Mouse (Mus musculus) midbrain, embryonic 15.5 days (tissue): ENCODE data around the gene Ackr4. TPM values are rescaled to one million over a fixed set of nuclear protein-coding genes. Genes with fewer than 3 reads are reported as not detected.

ENCODE experiments used
- ATAC-seq: fragments of 200-750 bp; cut with Nextera tagmentation; replicated peaks from 2 replicates; pipeline ENCODE4 v1.8.0; 2017; ENCODE audit warnings: moderate TSS enrichment
- H3K27ac ChIP-seq: fragments of 300-500 bp; sonication (generic); 2 replicates; pipeline ENCODE4 v1.5.1; 2015; ENCODE audit warnings: mild to moderate bottlenecking, inconsistent platforms
- H3K27me3 ChIP-seq: fragments of 300-500 bp; sonication (generic); replicated peaks from 2 replicates; pipeline ENCODE4 v1.6.1; 2015; ENCODE audit warnings: inconsistent platforms
- H3K36me3 ChIP-seq: fragments of 300-500 bp; sonication (generic); replicated peaks from 2 replicates; pipeline ENCODE4 v1.6.1; 2015; ENCODE audit warnings: inconsistent platforms
- H3K4me1 ChIP-seq: fragments of 300-500 bp; sonication (generic); 2 replicates; pipeline ENCODE4 v1.6.1; 2015; ENCODE audit warnings: inconsistent platforms
- H3K4me2 ChIP-seq: fragments of 300-500 bp; sonication (generic); 2 replicates; pipeline ENCODE4 v1.6.1; 2015; ENCODE audit warnings: inconsistent platforms, mild to moderate bottlenecking, moderate library complexity
- H3K4me3 ChIP-seq: fragments of 300-500 bp; sonication (generic); 2 replicates; pipeline ENCODE4 v1.5.1; 2015; ENCODE audit warnings: mild to moderate bottlenecking, inconsistent platforms
- H3K9ac ChIP-seq: fragments of 300-500 bp; sonication (generic); 2 replicates; pipeline ENCODE4 v1.6.1; 2015; ENCODE audit warnings: mild to moderate bottlenecking, inconsistent platforms
- H3K9me3 ChIP-seq: fragments of 300-500 bp; sonication (generic); 2 replicates; pipeline ENCODE4 v1.6.1; 2016; ENCODE audit warnings: inconsistent platforms
- WGBS: fragments of 180-500 bp; shearing (Covaris S2); methylation state at CpG from one replicate; pipeline ENCODE4 v1.1.7; 2015; ENCODE audit warnings: mixed read lengths; 5-methylcytosine and 5-hydroxymethylcytosine counted together
- polyA plus RNA-seq: library from polyadenylated mRNA; unstranded; fragments of >200 nt; fragmentation: Nextera tagmentation; extraction: Ambion mirVana; gene quantifications from 2 replicates; pipeline ENCODE4 v1.2.1, GENCODE M21; 2015

Gene Ackr4
- polyA plus RNA-seq, 1 experiment from 2014 or later: 0.80 TPM

GRCm38 (mm10) chr9:104102901-104103300, 23.8 kb downstream of the Ackr4 start:
- Histone ChIP-seq H3K4me2 (no peak overlapping the region), H3K36me3 (no peaks in the 10 kb centered on the region), H3K9ac (no peak overlapping the region), H3K4me3 (no peak overlapping the region), H3K27ac (no peak overlapping the region), H3K27me3 (no peaks in the 10 kb centered on the region), H3K9me3 (no peaks in the 10 kb centered on the region), H3K4me1 (no peaks in the 10 kb centered on the region)
- no peak for ATAC-seq
- 19% methylated on average over 2 of the region's 2 CpGs for whole genome bisulfite sequencing

- Histone ChIP-seq H3K4me2 (no peak overlapping the region), H3K9me3 (no peaks in the 10 kb centered on the region), H3K9ac (no peak overlapping the region), H3K4me1 (no peaks in the 10 kb centered on the region), H3K27me3 (no peaks in the 10 kb centered on the region), H3K27ac (no peak overlapping the region), H3K36me3 (no peaks in the 10 kb centered on the region), H3K4me3 (no peak overlapping the region)
- ATAC-seq: no peak
- WGBS: 47% methylated on average over 6 of the region's 6 CpGs
Observed at GRCm38 (mm10) chr9:104102301-104102700, 24.4 kb downstream of the Ackr4 start.

GRCm38 (mm10) chr9:104101458-104101857, 25.3 kb downstream of the Ackr4 start:
- Histone ChIP-seq H3K27ac (no peak overlapping the region), H3K4me2 (no peak overlapping the region), H3K9ac (no peak overlapping the region), H3K9me3 (no peaks in the 10 kb centered on the region), H3K4me3 (no peak overlapping the region), H3K4me1 (no peaks in the 10 kb centered on the region), H3K27me3 (no peaks in the 10 kb centered on the region), H3K36me3 (no peaks in the 10 kb centered on the region)
- ATAC-seq: no peak
- WGBS: 32% methylated on average over 3 of the region's 3 CpGs

GRCm38 (mm10) chr9:104100822-104101221, 25.9 kb downstream of the Ackr4 start:
- no peaks in the 10 kb centered on the region for H3K36me3 ChIP-seq
- no peak overlapping the region for H3K4me2 ChIP-seq
- H3K9ac ChIP-seq: no peak overlapping the region
- no peaks in the 10 kb centered on the region for H3K27me3 ChIP-seq
- no peaks in the 10 kb centered on the region for H3K4me1 ChIP-seq
- 53% methylated on average over 7 of the region's 7 CpGs for whole genome bisulfite sequencing
- ATAC-seq: no peak
- no peak overlapping the region for H3K4me3 ChIP-seq
- no peak overlapping the region for H3K27ac ChIP-seq
- H3K9me3 ChIP-seq: no peaks in the 10 kb centered on the region

GRCm38 (mm10) chr9:104099060-104099459, 27.7 kb downstream of the Ackr4 start:
- Histone ChIP-seq H3K27me3 (no peaks in the 10 kb centered on the region), H3K4me3 (no peak overlapping the region), H3K9me3 (no peaks in the 10 kb centered on the region), H3K4me1 (no peaks in the 10 kb centered on the region), H3K36me3 (no peaks in the 10 kb centered on the region), H3K9ac (no peak overlapping the region), H3K27ac (no peak overlapping the region), H3K4me2 (no peak overlapping the region)
- 92% methylated on average over 11 of the region's 11 CpGs for WGBS
- ATAC-seq: no peak

- H3K27me3 ChIP-seq: no peaks in the 10 kb centered on the region
- ATAC-seq: no peak
- H3K9me3 ChIP-seq: no peaks in the 10 kb centered on the region
- H3K4me3 ChIP-seq: no peak overlapping the region
- H3K4me1 ChIP-seq: no peaks in the 10 kb centered on the region
- H3K36me3 ChIP-seq: no peaks in the 10 kb centered on the region
- no peak overlapping the region for H3K9ac ChIP-seq
- H3K27ac ChIP-seq: no peak overlapping the region
- 79% methylated on average over 5 of the region's 5 CpGs for WGBS
- H3K4me2 ChIP-seq: no peak overlapping the region
Observed at GRCm38 (mm10) chr9:104098256-104098655, 28.5 kb downstream of the Ackr4 start.

GRCm38 (mm10) chr9:104092945-104093344, 33.8 kb downstream of the Ackr4 start:
- H3K9me3 ChIP-seq: no peaks in the 10 kb centered on the region
- WGBS: 95% methylated on average over 5 of the region's 5 CpGs

GRCm38 (mm10) chr9:104088555-104088954, 38.2 kb downstream of the Ackr4 start:
- Histone ChIP-seq H3K9ac (no peak overlapping the region), H3K27me3 (no peaks in the 10 kb centered on the region), H3K9me3 (no peaks in the 10 kb centered on the region), H3K36me3 (no peaks in the 10 kb centered on the region), H3K4me1 (no peaks in the 10 kb centered on the region), H3K27ac (0 out of 2 replicates have a peak overlapping the region, but pooled peaks have one; percentile 34), H3K4me2 (no peak overlapping the region), H3K4me3 (no peak overlapping the region)
- WGBS: 57% methylated on average over 8 of the region's 8 CpGs
- ATAC-seq: no peak

More at GRCm38 (mm10) chr9:104092945-104093344, 33.8 kb downstream of the Ackr4 start:
- no peak for ATAC-seq
- H3K9ac ChIP-seq: no peak overlapping the region
- no peak overlapping the region for H3K4me2 ChIP-seq
- no peaks in the 10 kb centered on the region for H3K36me3 ChIP-seq
- no peak overlapping the region for H3K27ac ChIP-seq
- H3K4me1 ChIP-seq: no peaks in the 10 kb centered on the region
- H3K4me3 ChIP-seq: no peak overlapping the region
- H3K27me3 ChIP-seq: no peaks in the 10 kb centered on the region

GRCm38 (mm10) chr9:104085730-104086429, 40.9 kb downstream of the Ackr4 start:
- Histone ChIP-seq H3K4me1 (no peaks in the 10 kb centered on the region), H3K4me2 (no peak overlapping the region), H3K27ac (no peak overlapping the region), H3K36me3 (no peaks in the 10 kb centered on the region), H3K9ac (no peak overlapping the region), H3K27me3 (no peaks in the 10 kb centered on the region), H3K4me3 (no peak overlapping the region), H3K9me3 (no peaks in the 10 kb centered on the region)
- WGBS: 79% methylated on average over 4 of the region's 4 CpGs
- no peak for ATAC-seq

GRCm38 (mm10) chr9:104080038-104080437, 46.7 kb downstream of the Ackr4 start:
- no peaks in the 10 kb centered on the region for H3K4me1 ChIP-seq
- no peak for ATAC-seq
- no peak overlapping the region for H3K4me3 ChIP-seq
- H3K9me3 ChIP-seq: no peaks in the 10 kb centered on the region
- no peak overlapping the region for H3K27ac ChIP-seq
- no peaks in the 10 kb centered on the region for H3K36me3 ChIP-seq
- H3K27me3 ChIP-seq: no peaks in the 10 kb centered on the region
- 80% methylated on average over 3 of the region's 3 CpGs for WGBS
- H3K4me2 ChIP-seq: no peak overlapping the region
- no peak overlapping the region for H3K9ac ChIP-seq

GRCm38 (mm10) chr9:104079379-104079778, 47.4 kb downstream of the Ackr4 start:
- 47% methylated on average over 5 of the region's 5 CpGs for WGBS
- no peak for ATAC-seq

GRCm38 (mm10) chr9:104078780-104079179, 48.0 kb downstream of the Ackr4 start:
- Histone ChIP-seq H3K9me3 (no peaks in the 10 kb centered on the region), H3K4me3 (no peak overlapping the region), H3K36me3 (no peaks in the 10 kb centered on the region), H3K4me1 (no peaks in the 10 kb centered on the region), H3K9ac (no peak overlapping the region), H3K27me3 (no peaks in the 10 kb centered on the region), H3K27ac (no peak overlapping the region), H3K4me2 (no peak overlapping the region)
- WGBS: 97% methylated on average over 1 of the region's 1 CpGs
- no peak for ATAC-seq

More at GRCm38 (mm10) chr9:104079379-104079778, 47.4 kb downstream of the Ackr4 start:
- Histone ChIP-seq H3K9ac (no peak overlapping the region), H3K4me2 (no peak overlapping the region), H3K4me3 (no peak overlapping the region), H3K27me3 (no peaks in the 10 kb centered on the region), H3K9me3 (no peaks in the 10 kb centered on the region), H3K4me1 (no peaks in the 10 kb centered on the region), H3K27ac (no peak overlapping the region), H3K36me3 (no peaks in the 10 kb centered on the region)

GRCm38 (mm10) chr9:104075808-104076207, 50.9 kb downstream of the Ackr4 start:
- ATAC-seq: no peak
- Histone ChIP-seq H3K4me2 (no peak overlapping the region), H3K27ac (no peak overlapping the region), H3K36me3 (no peaks in the 10 kb centered on the region), H3K4me1 (no peaks in the 10 kb centered on the region), H3K9me3 (no peaks in the 10 kb centered on the region), H3K27me3 (no peaks in the 10 kb centered on the region), H3K9ac (no peak overlapping the region), H3K4me3 (no peak overlapping the region)
- WGBS: 68% methylated on average over 2 of the region's 2 CpGs
